Mouse (Mus musculus) CH12.LX (cell line): ENCODE measurements around the gene Psmd11. TPM values are rescaled to one million over a fixed set of nuclear protein-coding genes. Genes with fewer than 3 reads are reported as not detected.

Experiments used
- DNase-seq: peaks from one replicate; pipeline ENCODE4 v3.0.0-alpha.2; 2013; ENCODE audit errors: extremely low read depth
- H3K27ac ChIP-seq: 2 replicates; pipeline ENCODE4 v1.5.1; 2012; ENCODE audit warnings: low read depth, mild to moderate bottlenecking, control low read depth, moderate library complexity; ENCODE audit not compliant: insufficient read depth
- H3K27me3 ChIP-seq: replicated peaks from 2 replicates; pipeline ENCODE3; 2012; ENCODE audit warnings: inconsistent platforms
- H3K36me3 ChIP-seq, 2 experiments: replicated peaks in 1 of 2; 2 replicates each; pipeline versions ENCODE3 to v1.6.1; 2012; ENCODE audit warnings: inconsistent platforms in 1 of 2, low read length in 1 of 2, mild to moderate bottlenecking in 1 of 2, mixed read lengths in 1 of 2, moderate library complexity in 1 of 2; ENCODE audit not compliant: control insufficient read depth in 1 of 2, insufficient read depth in 1 of 2
- H3K4me1 ChIP-seq, 2 experiments: 2 replicates each; pipeline ENCODE4 v1.6.1; 2012; ENCODE audit warnings: inconsistent platforms in 1 of 2, moderate library complexity in 1 of 2; ENCODE audit not compliant: insufficient read depth in 2 of 2, control insufficient read depth in 1 of 2
- H3K4me2 ChIP-seq: 2 replicates; pipeline ENCODE4 v1.6.1; 2012; ENCODE audit warnings: low read depth, mild to moderate bottlenecking, control low read depth; ENCODE audit not compliant: poor library complexity, insufficient read depth, severe bottlenecking
- H3K4me3 ChIP-seq, 3 experiments: fragments of 150-350 bp in 1 of 3; sonication (generic) in 1 of 3; replicated peaks in 1 of 3; 2 replicates each; pipeline versions ENCODE3 to v1.5.1; 2011 to 2012; ENCODE audit warnings: low read depth in 2 of 3, low read length in 2 of 3, mild to moderate bottlenecking in 2 of 3, moderate library complexity in 2 of 3, control low read depth in 1 of 3, improper control_type of control experiment in 1 of 3, inconsistent platforms in 1 of 3, mixed read lengths in 1 of 3; ENCODE audit not compliant: poor library complexity in 1 of 3
- H3K79me2 ChIP-seq: replicated peaks from 2 replicates; pipeline ENCODE4 v1.6.1; 2012; ENCODE audit warnings: mild to moderate bottlenecking, moderate library complexity; ENCODE audit not compliant: control insufficient read depth, poor library complexity, insufficient read depth, severe bottlenecking; ENCODE audit errors: extremely low read depth
- H3K9ac ChIP-seq: 2 replicates; pipeline ENCODE4 v1.6.1; 2012; ENCODE audit warnings: low read depth, mild to moderate bottlenecking, control low read depth, moderate library complexity; ENCODE audit not compliant: insufficient read depth
- H3K9me3 ChIP-seq: replicated peaks from 2 replicates; pipeline ENCODE3; 2012; ENCODE audit warnings: low read length, inconsistent platforms, mixed read lengths
- GABPA ChIP-seq: IDR thresholded peaks from 2 replicates; pipeline ENCODE4 v1.6.1; 2012; ENCODE audit warnings: low read depth, low read length, improper control_type of control experiment, inconsistent platforms; ENCODE audit not compliant: insufficient replicate concordance
- HCFC1 ChIP-seq: IDR thresholded peaks from 2 replicates; pipeline ENCODE4 v1.6.1; 2012; ENCODE audit warnings: low read depth, mild to moderate bottlenecking, inconsistent platforms, low read length, improper control_type of control experiment
- IRF4 ChIP-seq: IDR thresholded peaks from 2 replicates; pipeline ENCODE4 v1.6.1; 2014; ENCODE audit warnings: low read depth, mild to moderate bottlenecking, inconsistent platforms, low read length, improper control_type of control experiment
- JUN ChIP-seq: IDR thresholded peaks from 2 replicates; pipeline ENCODE4 v1.6.1; 2011; ENCODE audit warnings: low read depth, mild to moderate bottlenecking, low read length, improper control_type of control experiment, moderate library complexity; ENCODE audit not compliant: insufficient read depth
- MAZ ChIP-seq: IDR thresholded peaks from 2 replicates; pipeline ENCODE4 v1.6.1; 2012; ENCODE audit warnings: low read depth, mild to moderate bottlenecking, inconsistent platforms, low read length, improper control_type of control experiment, moderate library complexity
- MEF2A ChIP-seq: IDR thresholded peaks from 2 replicates; pipeline ENCODE4 v1.6.1; 2014; ENCODE audit warnings: low read depth, mild to moderate bottlenecking, inconsistent platforms, low read length, improper control_type of control experiment, borderline replicate concordance
- POLR2A ChIP-seq: IDR thresholded peaks from 2 replicates; pipeline ENCODE4 v1.6.1; 2011; ENCODE audit warnings: low read depth, mild to moderate bottlenecking, improper control_type of control experiment, low read length
- POLR2AphosphoS2 ChIP-seq: IDR thresholded peaks from 2 replicates; pipeline ENCODE4 v1.6.1; 2011; ENCODE audit warnings: low read depth, low read length, improper control_type of control experiment
- RAD21 ChIP-seq: IDR thresholded peaks from 2 replicates; pipeline ENCODE4 v1.6.1; 2011; ENCODE audit warnings: low read depth, mild to moderate bottlenecking, low read length, improper control_type of control experiment, moderate library complexity
- TBP ChIP-seq: conservative IDR thresholded peaks from 2 replicates; pipeline ENCODE4 v1.6.1; 2011; ENCODE audit warnings: low read depth, low read length, improper control_type of control experiment
- ZKSCAN1 ChIP-seq: IDR thresholded peaks from 2 replicates; pipeline ENCODE4 v1.6.1; 2012; ENCODE audit warnings: low read depth, inconsistent platforms, low read length, improper control_type of control experiment, borderline replicate concordance
- dilution Hi-C: fragments of 300-500 bp; cut with MboI; formaldehyde crosslinking; loops from 2 replicates; pipeline ENCODE4 v1.14.3; 2020; ENCODE audit warnings: low sequenced_read_pairs; ENCODE audit not compliant: extremely low pct_unique_long_range_greater_than_20kb, extremely low pct_ligation_motif_present
- in situ Hi-C: fragments of 300-500 bp; cut with MboI; formaldehyde crosslinking; loops from 3 replicates; pipeline ENCODE4 v1.14.3; 2019; ENCODE audit warnings: low sequenced_read_pairs, low pct_ligation_motif_present, low pct_unique_long_range_greater_than_20kb, mixed read lengths
- polyA plus RNA-seq: library from polyadenylated mRNA; unstranded; fragments of >175 nt; gene quantifications from 2 replicates; pipeline ENCODE4 v1.2.1, GENCODE M21; 2012; ENCODE audit warnings: low read depth; ENCODE audit not compliant: insufficient read length
- total RNA-seq, 2 experiments: library from RNA; depleted of rRNA; stranded (reverse); fragments of 300-350 nt in 1 of 2; fragments of >200 nt in 1 of 2; gene quantifications; 2 replicates each; pipeline ENCODE4 v1.2.3; 2012 to 2014

Psmd11 gene
- total and polyA plus RNA-seq, 3 experiments: 116 to 191 (median 141) TPM

DNA sequence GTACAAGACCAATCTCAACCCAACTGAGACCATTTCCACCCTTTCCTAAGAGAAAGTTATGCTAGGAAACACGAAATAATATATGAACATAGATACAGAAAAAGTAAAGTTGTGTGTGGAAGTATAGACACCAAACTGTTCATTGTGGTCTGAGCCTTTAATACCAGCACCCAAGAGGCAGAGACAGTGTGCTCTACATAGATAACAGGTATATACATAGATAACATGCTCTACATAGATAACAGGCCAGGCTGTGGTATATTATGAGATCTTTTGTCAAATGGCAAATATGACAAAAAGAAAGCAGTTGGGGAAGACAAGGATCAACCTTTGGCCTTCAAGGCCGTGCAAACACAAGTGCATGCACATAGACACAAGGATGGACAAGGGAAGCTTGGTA lies 18.0 kb upstream of the Psmd11 start:
- no peak for TF ChIP-seq MEF2A
- peaks cover 47 to 82% of the 10 kb centered on the region in 2 experiments for H3K36me3 ChIP-seq
- dilution Hi-C loops: no loop called here
- H3K4me3 ChIP-seq: no peak overlapping the region
- no peak for DNase-seq
- no peaks in the 10 kb centered on the region for H3K27me3 ChIP-seq
- H3K27ac ChIP-seq: no peak overlapping the region
- in situ Hi-C loops: loop anchor here (10.0 kb wide), 1 partner anchor 254 kb away; no protein-coding TSS in a partner anchor
- no peak overlapping the region for H3K4me2 ChIP-seq
- H3K9me3 ChIP-seq: no peaks in the 10 kb centered on the region
- no peak overlapping the region for H3K9ac ChIP-seq
- H3K79me2 ChIP-seq: no peaks in the 10 kb centered on the region
- H3K4me1 ChIP-seq: no peaks in the 10 kb centered on the region

DNA sequence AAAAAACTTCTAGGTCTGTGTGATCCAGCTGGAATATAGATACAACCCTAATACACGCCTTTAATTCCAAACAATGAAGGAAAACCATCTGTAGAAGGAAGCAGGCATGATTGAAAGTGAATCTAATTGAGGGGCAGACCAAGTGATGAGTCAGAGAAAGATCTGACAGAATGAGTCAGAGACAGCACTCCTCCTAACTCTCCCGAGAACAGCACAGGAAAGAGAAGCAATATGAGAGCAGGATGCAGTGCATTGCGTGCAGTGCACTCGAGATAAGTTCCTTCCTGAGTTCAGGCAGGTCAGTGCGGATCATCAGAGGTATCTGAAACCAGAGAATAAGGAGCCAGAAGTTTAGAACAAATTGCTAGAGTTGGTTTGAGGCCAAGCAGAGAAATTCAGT lies 11.3 kb upstream of the Psmd11 start:
- H3K9me3 ChIP-seq: peaks cover 11% of the 10 kb centered on the region
- no peak for DNase-seq
- H3K79me2 ChIP-seq: no peaks in the 10 kb centered on the region
- no peak overlapping the region for H3K4me2 ChIP-seq
- no peak overlapping the region for H3K27ac ChIP-seq
- in situ Hi-C loops: loop anchor here (10.0 kb wide), 1 partner anchor 248 kb away; no protein-coding TSS in a partner anchor
- peaks cover 17 to 36% of the 10 kb centered on the region in 2 experiments for H3K36me3 ChIP-seq
- H3K27me3 ChIP-seq: no peaks in the 10 kb centered on the region
- dilution Hi-C loops: no loop called here
- no peak overlapping the region for H3K4me3 ChIP-seq
- H3K4me1 ChIP-seq: peaks cover 11 to 17% of the 10 kb centered on the region in 2 experiments
- no peak overlapping the region for H3K9ac ChIP-seq
- no peak for TF ChIP-seq HCFC1
- TF ChIP-seq IRF4: no peak
- no peak for TF ChIP-seq MAZ
- TF ChIP-seq TBP: no peak
- TF ChIP-seq GABPA: no peak
- TF ChIP-seq POLR2AphosphoS2: no peak
- TF ChIP-seq RAD21: no peak
- TF ChIP-seq ZKSCAN1: no peak
- TF ChIP-seq JUN: no peak

- no peak for DNase-seq
- no peak for TF ChIP-seq POLR2A
- H3K27ac ChIP-seq: no peak overlapping the region
- H3K4me1 ChIP-seq: peaks cover 11 to 17% of the 10 kb centered on the region in 2 experiments
- in situ Hi-C loops: loop anchor here (10.0 kb wide), 1 partner anchor 245 kb away; no protein-coding TSS in a partner anchor
- H3K4me2 ChIP-seq: no peak overlapping the region
- H3K9me3 ChIP-seq: peaks cover 11% of the 10 kb centered on the region
- no peak overlapping the region for H3K9ac ChIP-seq
- H3K36me3 ChIP-seq: peaks cover 10 to 19% of the 10 kb centered on the region in 2 experiments
- H3K79me2 ChIP-seq: no peaks in the 10 kb centered on the region
- no peak overlapping the region for H3K4me3 ChIP-seq
- no peaks in the 10 kb centered on the region for H3K27me3 ChIP-seq
- dilution Hi-C loops: no loop called here
These were observed 8.7 kb upstream of the Psmd11 start for GRCm38 (mm10) chr11:80419743-80420142.
